8 mouse cellular contexts compared by ENCODE assay signal in the genomic region with DNA sequence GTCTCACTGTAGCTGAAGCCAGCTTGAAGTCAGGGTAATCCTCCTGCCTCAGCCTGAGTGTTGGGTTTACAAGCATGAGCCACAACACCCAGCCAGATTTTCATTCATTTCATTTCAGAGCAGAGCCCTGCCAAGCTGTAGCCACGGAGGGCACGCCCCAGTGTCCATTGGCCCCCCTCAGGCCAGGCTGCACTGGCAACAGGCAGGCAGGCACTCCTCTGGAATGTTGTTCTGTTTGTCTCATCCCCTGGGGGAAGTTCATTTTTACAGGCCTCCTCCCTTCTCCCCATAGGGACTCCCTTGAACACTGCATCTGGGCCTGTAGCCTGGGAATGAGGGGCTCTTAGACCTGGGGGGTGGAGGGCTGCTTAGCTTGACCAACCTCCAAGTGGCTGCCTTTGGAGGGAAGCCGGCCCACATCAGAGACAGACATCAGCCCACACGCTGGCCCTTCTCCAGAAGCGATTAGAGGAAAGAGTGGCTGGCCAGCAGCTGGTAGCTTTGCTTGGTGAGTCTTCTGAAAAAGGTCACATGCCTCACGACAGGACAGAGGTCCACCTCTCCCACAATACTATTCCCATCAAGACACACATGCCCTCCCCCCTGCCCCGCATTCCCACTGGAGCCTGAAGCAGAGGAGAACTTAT. TPM values are rescaled to one million over a fixed set of nuclear protein-coding genes. Genes with fewer than 3 reads are reported as not detected.
A peak's percentile ranks its signal among the peaks of the same experiment; 100 is the strongest.
DNase-seq lines count a peak whose midpoint lies in the region; ATAC-seq and TF ChIP-seq lines count a peak whose summit lies in the region.

No protein-coding gene starts in this region.

- H3K27me3 ChIP-seq in kidney, adult 2 months (replicated peaks; ENCODE audit: control insufficient read depth, insufficient read depth, low read length) = no peaks in the 10 kb centered on the region

- no peak for TF ChIP-seq POLR2A in kidney, adult 2 months (IDR thresholded peaks at IDR 0.05; ENCODE audit: low read depth, low read length)

- TF ChIP-seq CTCF in kidney, adult 2 months (conservative IDR thresholded peaks at IDR 0.05; ENCODE audit: insufficient read depth, insufficient read length, low read depth, low read length) = no peak

- peak overlapping the region; percentile 59 for H3K27ac ChIP-seq in kidney, adult 2 months (ENCODE audit: insufficient read depth, low read depth, low read length)

- DNase-seq in 3134 (ENCODE audit: extremely low read depth, insufficient read length, low spot score) (peak; percentile 90), adipocyte (ENCODE audit: low spot score) (peak; percentile 94)
- DNase-seq in heart, adult 18-20 months = peak; percentile 86 to 88
- peak; percentile 86 for DNase-seq in kidney, adult 2 months
- peak; percentile 79 to 83 for DNase-seq in lung, adult 18-20 months
- peak; percentile 31 for DNase-seq in right cerebral cortex, postnatal 25 days
- DNase-seq in frontal cortex, postnatal 10 days (ENCODE audit: low spot score in 2 of 2) = no peak

- WGBS in kidney, adult 2 months = 6% methylated on average over 7 of the region's 7 CpGs

- no peak for ATAC-seq in granulocyte monocyte progenitor cell, adult 5-6 weeks (replicated peaks; ENCODE audit: poor library complexity, severe bottlenecking)

- H3K36me3 ChIP-seq in kidney, adult 2 months (ENCODE audit: control insufficient read depth, insufficient read depth, low read length) = no peaks in the 10 kb centered on the region

- peaks cover 47% of the 10 kb centered on the region for H3K4me1 ChIP-seq in kidney, adult 2 months (ENCODE audit: control insufficient read depth, insufficient read depth, low read length)

- no peak overlapping the region for H3K4me3 ChIP-seq in kidney, adult 2 months (ENCODE audit: insufficient read depth, low read depth, low read length)

RNA-seq across cellular contexts. Expression of a gene that starts 11.8 kb away (rescaled TPM):
- total RNA-seq in heart, adult 18-20 months (2021) = 10 to 100 TPM; 34.8 to 36.7 TPM
- polyA plus RNA-seq in kidney, adult 2 months (2012; rRNA removed) = 69.0 and 81.0 TPM in 2 replicates
- total RNA-seq in granulocyte monocyte progenitor cell, adult 5-6 weeks (2014; fragmentation: Nextera tagmentation) = 19.7 and 30.2 TPM in 2 replicates
- 2.6 and 6.4 TPM in 2 replicates for total RNA-seq in granulocyte monocyte progenitor cell, adult 5-6 weeks (2017)

RNA-seq across cellular contexts. Expression of a gene that starts 45.1 kb away (rescaled TPM):
- total RNA-seq in heart, adult 18-20 months (2021) = 10 to 100 TPM; 12.8 to 17.6 TPM
- polyA plus RNA-seq in kidney, adult 2 months (2012; rRNA removed) = 1.2 and 1.3 TPM in 2 replicates
- total RNA-seq in granulocyte monocyte progenitor cell, adult 5-6 weeks (2014; fragmentation: Nextera tagmentation) = 0.41 TPM in 1 of 2 replicates, not detected in the other
- 2.8 TPM in 2 replicates for total RNA-seq in granulocyte monocyte progenitor cell, adult 5-6 weeks (2017)

Comparison
In these comparisons a context has a peak if more than half of its experiments do, and no peak if none do; other contexts are left out.
1. DNase-seq: peak in 3134 (single experiment), adipocyte (single experiment), heart, adult 18-20 months (2 of 2), kidney, adult 2 months (single experiment), lung, adult 18-20 months (2 of 2) and right cerebral cortex, postnatal 25 days (single experiment); none in frontal cortex, postnatal 10 days (0 of 2).